Mouse (Mus musculus) liver, postnatal 0 days (tissue): ENCODE data around the gene Chic2. TPM values are rescaled to one million over a fixed set of nuclear protein-coding genes. Genes with fewer than 3 reads are reported as not detected.

Source experiments
- ATAC-seq: fragments of 200-750 bp; cut with Nextera tagmentation; 2 replicates; pipeline ENCODE4 v1.8.0; 2017; ENCODE audit warnings: mild to moderate bottlenecking, moderate library complexity
- DNase-seq: peaks from one replicate; pipeline ENCODE4 v3.0.0-alpha.2; 2016
- H3K27ac ChIP-seq: fragments of 300-500 bp; sonication (generic); 2 replicates; pipeline ENCODE4 v1.5.1; 2014; ENCODE audit warnings: antibody characterized with exemption, moderate library complexity, mild to moderate bottlenecking, low read depth
- H3K27me3 ChIP-seq: fragments of 300-500 bp; sonication (generic); 2 replicates; pipeline ENCODE4 v1.6.1; 2014; ENCODE audit warnings: low read length, control low read depth, mixed read lengths; ENCODE audit not compliant: insufficient read depth
- H3K36me3 ChIP-seq: fragments of 300-500 bp; sonication (generic); replicated peaks from 2 replicates; pipeline ENCODE4 v1.6.1; 2014; ENCODE audit warnings: mild to moderate bottlenecking, control low read depth, low read length, moderate library complexity, mixed read lengths; ENCODE audit not compliant: insufficient read depth
- H3K4me1 ChIP-seq: fragments of 300-500 bp; sonication (generic); 2 replicates; pipeline ENCODE4 v1.6.1; 2014; ENCODE audit warnings: antibody characterized with exemption, mild to moderate bottlenecking, control low read depth; ENCODE audit not compliant: insufficient read depth
- H3K4me2 ChIP-seq: fragments of 300-500 bp; sonication (generic); 2 replicates; pipeline ENCODE4 v1.6.1; 2014; ENCODE audit warnings: low read depth, mild to moderate bottlenecking, low read length, moderate library complexity, mixed read lengths
- H3K4me3 ChIP-seq: fragments of 300-500 bp; sonication (generic); 2 replicates; pipeline ENCODE4 v1.5.1; 2014; ENCODE audit warnings: low read depth, low read length
- H3K9ac ChIP-seq: fragments of 300-500 bp; sonication (generic); replicated peaks from 2 replicates; pipeline ENCODE4 v1.6.1; 2014; ENCODE audit warnings: mild to moderate bottlenecking, moderate library complexity
- H3K9me3 ChIP-seq: fragments of 300-500 bp; sonication (generic); 2 replicates; pipeline ENCODE4 v1.6.1; 2016; ENCODE audit warnings: mild to moderate bottlenecking, control low read depth, low read length, mixed read lengths
- CTCF ChIP-seq: sonication (generic); IDR thresholded peaks from 2 replicates; pipeline ENCODE4 v1.5.1; 2016; ENCODE audit warnings: antibody characterized with exemption, low read depth
- EP300 ChIP-seq: IDR thresholded peaks from 2 replicates; pipeline ENCODE4 v1.6.1; 2016; ENCODE audit warnings: antibody characterized with exemption, low read depth, mild to moderate bottlenecking
- WGBS: fragments of 180-500 bp; shearing (Covaris S2); extraction: QIAGEN DNeasy Blood & Tissue Kit; methylation state at CpG from one replicate; pipeline ENCODE4 v1.1.7; 2014; ENCODE audit not compliant: insufficient replicate concordance; 5-methylcytosine and 5-hydroxymethylcytosine counted together
- polyA plus RNA-seq: library from polyadenylated mRNA; unstranded; fragments of >200 nt; fragmentation: Nextera tagmentation; extraction: Ambion mirVana; gene quantifications from 2 replicates; pipeline ENCODE4 v1.2.1, GENCODE M21; 2015

The Chic2 gene
- polyA plus RNA-seq, 1 experiment from 2014 or later: 27.8 TPM

- 0 out of 2 replicates have a peak overlapping the region, but pooled peaks have one; percentile 1 for H3K4me2 ChIP-seq
- H3K4me1 ChIP-seq: peaks cover 13% of the 10 kb centered on the region
- no peak overlapping the region for H3K9ac ChIP-seq
- DNase-seq (no peak), ATAC-seq (no peak)
- H3K27ac ChIP-seq: peak overlapping the region; percentile 97
- no peaks in the 10 kb centered on the region for H3K27me3 ChIP-seq
- TF ChIP-seq CTCF (no peak), EP300 (no peak)
- H3K36me3 ChIP-seq: no peaks in the 10 kb centered on the region
- H3K4me3 ChIP-seq: no peak overlapping the region
- WGBS: 62% methylated on average over 15 of the region's 15 CpGs
- H3K9me3 ChIP-seq: no peaks in the 10 kb centered on the region
Measured at GRCm38 (mm10) chr5:75046681-75047321, 2.2 kb upstream of the Chic2 start.

- no peaks in the 10 kb centered on the region for H3K9me3 ChIP-seq
- H3K27me3 ChIP-seq: no peaks in the 10 kb centered on the region
- ATAC-seq (peak; percentile 57), DNase-seq (peak; percentile 30)
- H3K4me2 ChIP-seq: no peak overlapping the region
- peak overlapping the region; percentile 97 for H3K27ac ChIP-seq
- 61% methylated on average over 7 of the region's 7 CpGs for WGBS
- no peak overlapping the region for H3K9ac ChIP-seq
- peaks cover 16% of the 10 kb centered on the region for H3K4me1 ChIP-seq
- H3K4me3 ChIP-seq: no peak overlapping the region
- no peaks in the 10 kb centered on the region; the same call in 1 of the 2 replicates for H3K36me3 ChIP-seq
- peak; percentile 81 for TF ChIP-seq EP300
- TF ChIP-seq CTCF: no peak
Measured at GRCm38 (mm10) chr5:75045371-75045770, 797 bp upstream of the Chic2 start.

- peak overlapping the region; percentile 74 for H3K4me2 ChIP-seq
- DNase-seq: no peak
- ATAC-seq: peak; percentile 32
- H3K9me3 ChIP-seq: no peaks in the 10 kb centered on the region
- H3K27ac ChIP-seq: peak overlapping the region; percentile 97
- H3K36me3 ChIP-seq: no peaks in the 10 kb centered on the region; the same call in 1 of the 2 replicates
- no peaks in the 10 kb centered on the region for H3K27me3 ChIP-seq
- under 1% methylated on average over 33 of the region's 36 CpGs for WGBS
- H3K4me1 ChIP-seq: peaks cover 18% of the 10 kb centered on the region
- TF ChIP-seq EP300: no peak
- TF ChIP-seq CTCF: no peak
- H3K9ac ChIP-seq: peak overlapping the region; percentile 96
- H3K4me3 ChIP-seq: peak overlapping the region; percentile 94
Measured at GRCm38 (mm10) chr5:75043621-75044301, 813 bp downstream of the Chic2 start.

GRCm38 (mm10) chr5:75043011-75043445 lies 1.5 kb downstream of the Chic2 start:
- Histone ChIP-seq H3K4me1 (peaks cover 18% of the 10 kb centered on the region), H3K9ac (peak overlapping the region; percentile 96), H3K27ac (peak overlapping the region; percentile 97), H3K36me3 (no peaks in the 10 kb centered on the region; the same call in 1 of the 2 replicates), H3K4me2 (peak overlapping the region; percentile 74), H3K27me3 (no peaks in the 10 kb centered on the region), H3K4me3 (peak overlapping the region; percentile 94), H3K9me3 (no peaks in the 10 kb centered on the region)
- TF ChIP-seq EP300 (no peak), CTCF (no peak)
- DNase-seq: peak; percentile 20
- ATAC-seq: no peak
- 9% methylated on average over 9 of the region's 9 CpGs for WGBS

- ATAC-seq (peak; percentile 37; the same call in 1 of the 2 replicates), DNase-seq (peak; percentile 22)
- H3K4me2 ChIP-seq: no peak overlapping the region
- WGBS: 56% methylated on average over 1 of the region's 1 CpGs
- no peak for TF ChIP-seq CTCF
- no peak for TF ChIP-seq EP300
- no peak overlapping the region for H3K4me3 ChIP-seq
- H3K9me3 ChIP-seq: no peaks in the 10 kb centered on the region
- 0 out of 2 replicates have a peak overlapping the region, but pooled peaks have one; percentile 39 for H3K27ac ChIP-seq
- H3K4me1 ChIP-seq: peaks cover 14% of the 10 kb centered on the region
- no peaks in the 10 kb centered on the region; the same call in 1 of the 2 replicates for H3K36me3 ChIP-seq
- no peaks in the 10 kb centered on the region for H3K27me3 ChIP-seq
- no peak overlapping the region for H3K9ac ChIP-seq
Measured at GRCm38 (mm10) chr5:75039307-75039706, 5.3 kb downstream of the Chic2 start.

GRCm38 (mm10) chr5:75035475-75035874 lies 9.1 kb downstream of the Chic2 start:
- TF ChIP-seq CTCF: no peak
- no peak for TF ChIP-seq EP300
- H3K9me3 ChIP-seq: no peaks in the 10 kb centered on the region
- peaks cover 7% of the 10 kb centered on the region for H3K36me3 ChIP-seq
- no peaks in the 10 kb centered on the region for H3K27me3 ChIP-seq
- H3K27ac ChIP-seq: no peak overlapping the region
- H3K9ac ChIP-seq: no peak overlapping the region
- 85% methylated on average over 3 of the region's 3 CpGs for WGBS
- no peak overlapping the region for H3K4me3 ChIP-seq
- no peak overlapping the region for H3K4me2 ChIP-seq
- DNase-seq: no peak
- no peak for ATAC-seq
- H3K4me1 ChIP-seq: 0 out of 2 replicates have a peak, but pooled peaks cover 4% of the 10 kb centered on the region
